Comparison of ENCODE assay signal across 9 mouse cellular contexts in genomic region chr8:45998228-45998627, GRCm38 (mm10). TPM values are rescaled to one million over a fixed set of nuclear protein-coding genes. Genes with fewer than 3 reads are reported as not detected.
DNase-seq lines count a peak whose midpoint lies in the region; ATAC-seq and TF ChIP-seq lines count a peak whose summit lies in the region.
"Had no signal": no experiment of that assay in that cellular context is flagged by ENCODE, and none has a peak within 500 bp of the region (broad histone marks: within the 10 kb centered on the region; RNA-seq: fewer than 3 reads in every experiment).

No protein-coding gene starts in this region.

- no peak overlapping the region for H3K9ac ChIP-seq in forebrain, postnatal 0 days
- no peak overlapping the region for H3K9ac ChIP-seq in forebrain, embryonic 13.5 days

- ATAC-seq in forebrain, postnatal 0 days: no peak
- ATAC-seq in forebrain, embryonic 13.5 days: no peak
- ATAC-seq: forebrain, embryonic 16.5 days had no signal

- H3K9me3 ChIP-seq in forebrain, postnatal 0 days (ENCODE audit: low read length): no peaks in the 10 kb centered on the region
- H3K9me3 ChIP-seq in forebrain, embryonic 13.5 days (replicated peaks): no peaks in the 10 kb centered on the region

- peak; percentile 29; the same call in 1 of the 2 replicates for TF ChIP-seq CTCF in forebrain, postnatal 0 days (IDR thresholded peaks at IDR 0.05; ENCODE audit: low read depth)
- TF ChIP-seq CTCF in left cerebral cortex, adult 2 months (IDR thresholded peaks at IDR 0.05): peak; percentile 34

- H3K27ac ChIP-seq in forebrain, postnatal 0 days (ENCODE audit: low read depth, low read length): no peak overlapping the region
- H3K27ac ChIP-seq in forebrain, embryonic 13.5 days: no peak overlapping the region
- no peak overlapping the region for H3K27ac ChIP-seq in left cerebral cortex, adult 2 months
- peak overlapping the region; percentile 63; the same call in 1 of the 2 replicates for H3K27ac ChIP-seq in macrophage

- H3K36me3 ChIP-seq in forebrain, postnatal 0 days (ENCODE audit: insufficient read depth): peaks cover 20% of the 10 kb centered on the region
- H3K36me3 ChIP-seq in forebrain, embryonic 13.5 days (ENCODE audit: poor library complexity, severe bottlenecking): peaks cover 30% of the 10 kb centered on the region
- peaks cover 18% of the 10 kb centered on the region; the same call in 1 of the 2 replicates for H3K36me3 ChIP-seq in macrophage (ENCODE audit: inconsistent target)

- intact Hi-C loops in left cerebral cortex, adult 2 months (cut with DNase I): loop anchor here (2.0 to 5.0 kb wide), 2 partner anchors 154 to 213 kb away; partner anchors contain the start of genes Cfap97, Slc25a4 and Snx25

- H3K4me1 ChIP-seq in forebrain, postnatal 0 days (ENCODE audit: insufficient read depth): no peaks in the 10 kb centered on the region
- H3K4me1 ChIP-seq in forebrain, embryonic 13.5 days: peaks cover 17% of the 10 kb centered on the region

- no peak overlapping the region for H3K4me3 ChIP-seq in forebrain, postnatal 0 days (ENCODE audit: low read depth, low read length)
- H3K4me3 ChIP-seq in forebrain, embryonic 13.5 days: no peak overlapping the region
- H3K4me3 ChIP-seq in left cerebral cortex, adult 2 months: peak overlapping the region; percentile 68; the same call in 1 of the 2 replicates
- H3K4me3 ChIP-seq in macrophage (ENCODE audit: inconsistent target): peak overlapping the region; percentile 50

- DNase-seq in forebrain, postnatal 0 days: no peak
- no peak for DNase-seq in left cerebral cortex, adult 2 months (ENCODE audit: extremely low spot score in 1 of 2, low spot score in 2 of 2)
- DNase-seq in left cerebral cortex, adult 8-10 months (ENCODE audit: low spot score in 2 of 2): no peak
- DNase-seq in brain, adult 2 months (ENCODE audit: low read depth, low spot score): peak; percentile 22
- no peak for DNase-seq in Muller cell, postnatal 12 days (ENCODE audit: inconsistent ontology term)
- DNase-seq in cerebellum, adult 11 months: no peak

- peaks cover 4% of the 10 kb centered on the region; the same call in 1 of the 2 replicates for H3K79me2 ChIP-seq in macrophage (ENCODE audit: inconsistent target)

- no peak overlapping the region; the same call in 1 of the 2 replicates for H3K4me2 ChIP-seq in forebrain, postnatal 0 days (ENCODE audit: low read depth)
- H3K4me2 ChIP-seq in forebrain, embryonic 13.5 days: no peak overlapping the region

- H3K27me3 ChIP-seq in forebrain, postnatal 0 days (ENCODE audit: insufficient read depth, low read length): no peaks in the 10 kb centered on the region
- H3K27me3 ChIP-seq in forebrain, embryonic 13.5 days: no peaks in the 10 kb centered on the region

- 91% methylated on average over 2 of the region's 2 CpGs for WGBS in forebrain, postnatal 0 days
- WGBS in forebrain, embryonic 13.5 days: 93% methylated on average over 2 of the region's 2 CpGs
- WGBS in macrophage (ENCODE audit: missing documents): 87% methylated on average over 2 of the region's 2 CpGs

RNA-seq across cellular contexts. Expression of gene Lrp2bp, which starts 0.9 kb away (rescaled TPM):
- 0.29 and 0.31 TPM in 2 replicates for total RNA-seq in forebrain, postnatal 0 days (2014; rRNA removed)
- 0.22 and 0.25 TPM in 2 replicates for polyA plus RNA-seq in forebrain, postnatal 0 days (2015; fragmentation: Nextera tagmentation; extraction: Ambion mirVana)
- 0.30 and 0.34 TPM in 2 replicates for polyA plus RNA-seq in forebrain, embryonic 13.5 days (2015; fragmentation: Nextera tagmentation; extraction: Ambion mirVana)
- total RNA-seq in left cerebral cortex, adult 2 months (2021): under 1 TPM; 0.11 to 0.58 TPM
- total RNA-seq in left cerebral cortex, adult 8-10 months (2022): under 1 TPM; 0.30 to 0.87 (median 0.67) TPM
- under 1 TPM in 4 of 26 experiments, not detected in 22; 0.21 to 0.90 (median 0.53) TPM for total RNA-seq in macrophage (2018; cell fraction: chromatin; rRNA removed)
- under 1 TPM in 1 of 26 experiments, not detected in 25; 0.05 TPM for total RNA-seq in macrophage (2018; cell fraction: cytosol; rRNA removed)
- not detected for total RNA-seq in macrophage (2018; cell fraction: nucleus; rRNA removed)
- not detected in 3 replicates for polyA plus RNA-seq in macrophage (2018)

RNA-seq across cellular contexts. Expression of gene Ankrd37, which starts 7.3 kb away (rescaled TPM):
- 8.3 and 10.5 TPM in 2 replicates for total RNA-seq in forebrain, postnatal 0 days (2014; rRNA removed)
- 12.9 and 14.5 TPM in 2 replicates for polyA plus RNA-seq in forebrain, postnatal 0 days (2015; fragmentation: Nextera tagmentation; extraction: Ambion mirVana)
- 19.8 and 20.7 TPM in 2 replicates for polyA plus RNA-seq in forebrain, embryonic 13.5 days (2015; fragmentation: Nextera tagmentation; extraction: Ambion mirVana)
- total RNA-seq in left cerebral cortex, adult 2 months (2021): 1 to 10 TPM; 7.1 to 8.2 TPM
- 10 to 100 TPM in 3 of 4 experiments, 1 to 10 TPM in 1; 8.4 to 16.5 (median 12.2) TPM for total RNA-seq in left cerebral cortex, adult 8-10 months (2022)
- 1 to 10 TPM in 4 of 26 experiments, not detected in 22; 1.6 to 7.8 (median 3.2) TPM for total RNA-seq in macrophage (2018; cell fraction: chromatin; rRNA removed)
- total RNA-seq in macrophage (2018; cell fraction: cytosol; rRNA removed): 1 to 10 TPM in 7 of 26 experiments, under 1 TPM in 12, not detected in 7; 0.20 to 1.8 (median 0.61) TPM
- 1 to 10 TPM in 3 of 26 experiments, under 1 TPM in 3, not detected in 20; 0.69 to 7.0 (median 1.0) TPM for total RNA-seq in macrophage (2018; cell fraction: nucleus; rRNA removed)
- 0.47 to 1.7 TPM (median 0.94 TPM) in 3 replicates for polyA plus RNA-seq in macrophage (2018)

RNA-seq across cellular contexts. Expression of gene Ufsp2, which starts 22.9 kb away (rescaled TPM):
- 30.0 and 39.5 TPM in 2 replicates for total RNA-seq in forebrain, postnatal 0 days (2014; rRNA removed)
- 47.2 and 48.5 TPM in 2 replicates for polyA plus RNA-seq in forebrain, postnatal 0 days (2015; fragmentation: Nextera tagmentation; extraction: Ambion mirVana)
- 66.3 and 68.9 TPM in 2 replicates for polyA plus RNA-seq in forebrain, embryonic 13.5 days (2015; fragmentation: Nextera tagmentation; extraction: Ambion mirVana)
- total RNA-seq in left cerebral cortex, adult 2 months (2021): 10 to 100 TPM; 50.9 to 54.2 TPM
- total RNA-seq in left cerebral cortex, adult 8-10 months (2022): 10 to 100 TPM; 57.0 to 62.2 (median 57.7) TPM
- 100 to 1,000 TPM in 4 of 26 experiments, 10 to 100 TPM in 22; 15.2 to 110 (median 71.5) TPM for total RNA-seq in macrophage (2018; cell fraction: chromatin; rRNA removed)
- total RNA-seq in macrophage (2018; cell fraction: cytosol; rRNA removed): 10 to 100 TPM; 27.4 to 49.9 (median 37.7) TPM
- total RNA-seq in macrophage (2018; cell fraction: nucleus; rRNA removed): 10 to 100 TPM; 15.7 to 93.1 (median 42.2) TPM
- polyA plus RNA-seq in macrophage (2018): 46.5 to 83.4 TPM (median 48.1 TPM) in 3 replicates

RNA-seq across cellular contexts. Expression of gene 1700029J07Rik, which starts 23.2 kb away (rescaled TPM):
- 2.8 and 3.2 TPM in 2 replicates for total RNA-seq in forebrain, postnatal 0 days (2014; rRNA removed)
- polyA plus RNA-seq in forebrain, postnatal 0 days (2015; fragmentation: Nextera tagmentation; extraction: Ambion mirVana): 3.0 and 4.2 TPM in 2 replicates
- 2.9 and 3.9 TPM in 2 replicates for polyA plus RNA-seq in forebrain, embryonic 13.5 days (2015; fragmentation: Nextera tagmentation; extraction: Ambion mirVana)
- 1 to 10 TPM; 1.7 to 2.9 TPM for total RNA-seq in left cerebral cortex, adult 2 months (2021)
- 1 to 10 TPM; 2.2 to 3.9 (median 2.6) TPM for total RNA-seq in left cerebral cortex, adult 8-10 months (2022)
- total RNA-seq in macrophage (2018; cell fraction: chromatin; rRNA removed): 1 to 10 TPM in 12 of 26 experiments, under 1 TPM in 14; 0.29 to 2.1 (median 0.94) TPM
- under 1 TPM in 17 of 26 experiments, not detected in 9; 0.06 to 0.34 (median 0.14) TPM for total RNA-seq in macrophage (2018; cell fraction: cytosol; rRNA removed)
- 1 to 10 TPM in 18 of 26 experiments, under 1 TPM in 7, not detected in 1; 0.22 to 3.7 (median 1.3) TPM for total RNA-seq in macrophage (2018; cell fraction: nucleus; rRNA removed)
- polyA plus RNA-seq in macrophage (2018): 0.20 to 0.27 TPM (median 0.22 TPM) in 3 replicates

Comparison
In these comparisons a context has a peak if more than half of its experiments do, and no peak if none do; other contexts are left out.
1. H3K4me3 ChIP-seq: peak in left cerebral cortex, adult 2 months (single experiment) and macrophage (single experiment); none in forebrain, postnatal 0 days (single experiment) and forebrain, embryonic 13.5 days (single experiment).